Mouse (Mus musculus): ENCODE results near the gene Gm11397. TPM values are rescaled to one million over a fixed set of nuclear protein-coding genes. Genes with fewer than 3 reads are reported as not detected.
"Not testable (repeated sequence)": the region's sequence is repeated elsewhere in the genome, so short reads cannot be mapped to it uniquely, and the experiment has no call there.

Gene Gm11397
- not detected in 2 replicates for polyA plus RNA-seq (2012)

- H3K4me1 ChIP-seq (ENCODE audit: control insufficient read depth); H3K27me3 ChIP-seq (ENCODE audit: control insufficient read depth); H3K9me3 ChIP-seq (ENCODE audit: control insufficient read depth, low read length); H3K4me3 ChIP-seq (replicated peaks); H3K36me3 ChIP-seq (ENCODE audit: control insufficient read depth): not testable (repeated sequence)
Observed at GRCm38 (mm10) chr13:33395461-33395860, at the start of gene Gm11397. Gene Gm11397 (plus strand): TSS chr13:33395761.

DNA sequence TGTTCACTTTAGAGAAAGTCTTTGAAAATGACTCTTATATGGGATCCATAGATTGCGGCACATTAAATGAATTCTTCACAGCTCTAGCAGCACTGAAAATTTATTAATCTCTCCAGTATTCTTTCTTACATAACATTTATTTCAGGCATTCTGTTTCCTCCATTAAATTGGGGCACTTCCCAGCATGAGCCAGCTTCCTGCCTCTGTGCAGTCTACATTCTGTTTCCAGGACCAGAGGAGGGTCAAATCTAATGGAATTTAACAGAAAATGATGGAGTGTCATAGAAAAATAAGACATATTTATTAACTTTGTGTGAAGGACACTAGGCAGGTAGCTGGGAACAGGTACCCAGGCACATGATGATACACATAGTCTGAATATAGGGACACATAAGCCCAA lies 38.9 kb upstream of the Gm11397 start:
- not testable (repeated sequence) for H3K9me3 ChIP-seq (ENCODE audit: control insufficient read depth, low read length); H3K4me1 ChIP-seq (ENCODE audit: control insufficient read depth); H3K4me3 ChIP-seq (replicated peaks); H3K27me3 ChIP-seq (ENCODE audit: control insufficient read depth); H3K36me3 ChIP-seq (ENCODE audit: control insufficient read depth)

GRCm38 (mm10) chr13:33432714-33433113 lies 37.2 kb downstream of the Gm11397 start:
- H3K9me3 ChIP-seq (ENCODE audit: control insufficient read depth, low read length); H3K27me3 ChIP-seq (ENCODE audit: control insufficient read depth); H3K4me3 ChIP-seq (replicated peaks): not testable (repeated sequence)

More at GRCm38 (mm10) chr13:33432714-33433113, 37.2 kb downstream of the Gm11397 start:
- H3K4me1 ChIP-seq (ENCODE audit: control insufficient read depth); H3K36me3 ChIP-seq (ENCODE audit: control insufficient read depth): not testable (repeated sequence)

Other genes starting within 250 kb of the Gm11397 start
- not detected in 2 replicates for gene Serpinb9c, start 236.0 kb upstream of the Gm11397 start, polyA plus RNA-seq (2012)
- not detected in 2 replicates for gene Serpinb9d, start 202.8 kb upstream of the Gm11397 start, polyA plus RNA-seq (2012)
- gene Serpinb9e, start 146.1 kb upstream of the Gm11397 start, polyA plus RNA-seq (2012), result not detected in 2 replicates
- not detected in 2 replicates for gene Serpinb9f, start 71.7 kb upstream of the Gm11397 start, polyA plus RNA-seq (2012)
- gene Serpinb9g, start 89.0 kb downstream of the Gm11397 start, polyA plus RNA-seq (2012), result not detected in 2 replicates

Measured in erythroblast, embryonic 14.5 days (primary cell).